Mouse (Mus musculus): ENCODE results near the gene Phf19. TPM values are rescaled to one million over a fixed set of nuclear protein-coding genes. Genes with fewer than 3 reads are reported as not detected.

Gene Phf19
- 0.65 and 0.81 TPM in 2 replicates for polyA plus RNA-seq (2012; rRNA removed; ENCODE audit: low replicate concordance)

DNA sequence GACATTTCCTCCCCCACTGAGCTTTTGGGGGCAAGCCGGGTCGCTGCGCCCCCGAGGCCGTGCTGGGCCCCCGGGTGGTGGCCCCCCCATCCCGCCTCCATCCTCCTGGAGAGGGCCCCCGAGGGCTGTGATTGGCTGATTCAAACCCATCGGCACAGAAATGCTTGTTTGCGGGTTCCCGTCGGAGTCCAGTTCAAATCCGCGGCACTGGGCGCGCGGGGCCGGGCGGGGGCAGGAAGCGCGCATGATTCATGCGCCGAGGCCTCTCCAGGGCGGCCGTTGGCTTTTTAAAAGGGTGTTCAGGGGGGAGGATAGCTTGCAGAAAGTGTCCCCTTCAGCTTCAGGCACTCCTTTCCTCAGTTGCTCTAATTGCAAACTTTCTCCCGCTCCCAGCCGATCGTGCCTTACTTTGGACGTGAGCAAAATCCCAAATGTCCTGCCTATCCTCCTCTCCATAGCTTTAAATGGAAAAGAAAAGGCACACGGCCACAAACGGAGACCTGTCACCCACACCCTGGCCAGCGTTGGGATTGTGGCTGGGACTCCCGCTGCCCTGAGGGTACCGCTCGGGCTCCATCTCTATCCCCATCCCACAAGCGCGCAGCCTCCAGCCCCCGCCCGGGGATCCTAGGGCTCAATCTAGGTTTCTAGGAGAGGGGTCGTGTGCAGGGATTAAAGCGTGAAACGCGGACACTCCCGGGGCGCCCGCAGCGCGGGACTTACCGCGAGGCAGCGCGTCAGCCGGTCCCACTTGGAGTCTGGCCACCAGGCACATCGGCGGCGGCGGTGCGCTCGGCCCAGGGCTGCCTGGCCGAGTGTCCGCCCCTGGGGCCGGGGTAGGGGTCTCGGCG is at the start of gene Phf19:
Gene Phf19 (minus strand): TSS at position 809 of the 851 bp plus-strand sequence.

DNA sequence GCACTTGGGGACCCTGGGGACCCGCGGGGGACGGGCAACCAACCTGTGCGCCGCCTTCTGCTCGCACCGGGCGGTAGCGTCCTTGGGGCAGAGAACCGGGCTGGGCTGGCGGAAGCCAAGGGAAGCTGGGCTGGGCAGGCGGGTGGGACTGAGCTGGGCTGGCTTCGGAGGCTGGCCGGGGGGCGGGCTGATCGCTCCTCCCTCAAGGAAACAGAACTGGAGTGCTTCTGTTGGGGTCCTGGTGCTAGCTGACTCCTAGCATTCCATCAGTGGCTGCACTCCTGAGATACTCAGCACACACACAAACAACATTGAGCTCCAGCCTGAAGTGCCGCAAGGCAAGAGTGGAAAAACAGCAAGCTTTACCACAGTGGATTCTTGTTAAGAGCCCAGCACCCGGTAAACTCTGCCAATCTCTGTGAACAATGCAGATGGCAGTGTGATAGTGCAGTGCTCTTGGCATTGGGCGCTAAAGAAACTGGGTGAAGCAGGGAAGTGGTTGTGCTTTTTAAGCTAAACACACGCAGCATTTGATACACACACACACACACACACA is 47.7 kb upstream of the Phf19 start, which contains the start of gene Traf1:
Gene Traf1 (minus strand): TSS at position 292 of the 556 bp plus-strand sequence.

GRCm38 (mm10) chr2:34874816-34875345 is 38.9 kb downstream of the Phf19 start, which contains the start of gene Psmd5:
Psmd5 (minus strand) TSS chr2:34874968.

DNA sequence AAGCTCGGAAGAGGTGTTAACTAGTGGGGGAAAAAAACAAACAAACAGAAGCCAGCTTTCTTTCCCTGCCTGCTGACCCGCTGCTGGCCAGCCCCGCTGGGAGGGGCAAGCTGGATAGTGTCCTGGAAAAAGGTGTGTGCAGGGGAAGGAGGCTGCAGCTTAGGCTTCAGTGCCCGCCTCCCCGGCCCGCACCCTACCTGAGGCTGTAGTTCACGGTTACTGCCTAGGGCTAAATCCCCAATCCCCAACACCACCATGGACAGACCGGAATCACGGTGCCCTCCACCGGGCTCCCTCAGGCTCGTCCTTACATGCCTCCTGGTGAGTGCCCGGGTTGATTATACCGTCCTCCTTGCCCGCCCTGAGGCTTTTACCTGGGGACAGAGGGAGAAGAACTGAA is 39.6 kb downstream of the Phf19 start, which contains the start of gene Cutal:
Gene Cutal (plus strand): TSS at position 126 of the 400 bp plus-strand sequence.

Other genes starting within 250 kb of the Phf19 start
- 4.9 and 5.2 TPM in 2 replicates for gene Gapvd1, start 158.8 kb downstream of the Phf19 start, polyA plus RNA-seq (2012; rRNA removed; ENCODE audit: low replicate concordance)
- 323 and 776 TPM in 2 replicates for gene Hspa5, start 142.1 kb downstream of the Phf19 start, polyA plus RNA-seq (2012; rRNA removed; ENCODE audit: low replicate concordance)
- 9.8 and 22.9 TPM in 2 replicates for gene Rabepk, start 114.1 kb downstream of the Phf19 start, polyA plus RNA-seq (2012; rRNA removed; ENCODE audit: low replicate concordance)
- gene Fbxw2, start 87.7 kb downstream of the Phf19 start, polyA plus RNA-seq (2012; rRNA removed; ENCODE audit: low replicate concordance), result 12.3 TPM in 2 replicates
- gene Gm34653, start 81.0 kb downstream of the Phf19 start, polyA plus RNA-seq (2012; rRNA removed; ENCODE audit: low replicate concordance), result not detected in 2 replicates
- gene Cutal, start 39.6 kb downstream of the Phf19 start, polyA plus RNA-seq (2012; rRNA removed; ENCODE audit: low replicate concordance), result 12.6 and 18.7 TPM in 2 replicates
- 2.1 and 2.9 TPM in 2 replicates for gene Psmd5, start 39.1 kb downstream of the Phf19 start, polyA plus RNA-seq (2012; rRNA removed; ENCODE audit: low replicate concordance)
- gene Traf1, start 47.7 kb upstream of the Phf19 start, polyA plus RNA-seq (2012; rRNA removed; ENCODE audit: low replicate concordance), result 2.6 and 4.1 TPM in 2 replicates
- gene Hc, start 147.4 kb upstream of the Phf19 start, polyA plus RNA-seq (2012; rRNA removed; ENCODE audit: low replicate concordance), result not detected in 2 replicates
- 0.15 TPM in 1 of 2 replicates, not detected in the other for gene AI182371, start 187.5 kb upstream of the Phf19 start, polyA plus RNA-seq (2012; rRNA removed; ENCODE audit: low replicate concordance)
- gene Cntrl, start 195.5 kb upstream of the Phf19 start, polyA plus RNA-seq (2012; rRNA removed; ENCODE audit: low replicate concordance), result 3.0 and 5.0 TPM in 2 replicates

Data from duodenum, adult 2 months (tissue).